Mouse (Mus musculus) MEL-GATA-1-ER (cell line): ENCODE measurements at regions not wholly inside any gene's neighbourhood (a gene's known extent, or its start where the extent isn't known, plus 50 kb on each side); places are given as distances from the start of the nearest gene placed in this dataset.
"Not testable (repeated sequence)": the region's sequence is repeated elsewhere in the genome, so short reads cannot be mapped to it uniquely, and the experiment has no call there.

ENCODE experiments used
- DNase-seq: peaks from one replicate; pipeline ENCODE4 v3.0.0-alpha.2; 2012; ENCODE audit warnings: low read depth; ENCODE audit errors: extremely low read depth

DNA sequence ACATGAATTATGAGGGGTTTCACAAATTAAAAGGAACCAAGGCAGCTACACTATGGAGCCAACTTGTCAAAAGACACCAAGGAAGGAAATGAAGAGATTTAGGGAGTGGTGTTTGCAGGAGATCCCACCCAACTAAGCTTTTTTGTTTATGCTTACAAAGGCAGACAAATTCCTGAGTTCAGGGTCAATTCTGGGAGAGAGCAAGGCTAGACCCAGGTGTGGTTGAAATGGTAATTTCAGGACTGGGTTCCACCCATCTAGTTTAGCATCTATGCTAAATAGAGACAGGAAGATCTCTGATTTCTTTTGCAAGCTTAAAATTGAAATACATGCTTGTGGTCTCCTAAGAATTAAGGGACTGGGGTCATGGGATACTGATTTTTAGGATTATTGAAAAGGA lies 286.0 kb upstream of the Pcdh17 start:
- no peak for DNase-seq

DNA sequence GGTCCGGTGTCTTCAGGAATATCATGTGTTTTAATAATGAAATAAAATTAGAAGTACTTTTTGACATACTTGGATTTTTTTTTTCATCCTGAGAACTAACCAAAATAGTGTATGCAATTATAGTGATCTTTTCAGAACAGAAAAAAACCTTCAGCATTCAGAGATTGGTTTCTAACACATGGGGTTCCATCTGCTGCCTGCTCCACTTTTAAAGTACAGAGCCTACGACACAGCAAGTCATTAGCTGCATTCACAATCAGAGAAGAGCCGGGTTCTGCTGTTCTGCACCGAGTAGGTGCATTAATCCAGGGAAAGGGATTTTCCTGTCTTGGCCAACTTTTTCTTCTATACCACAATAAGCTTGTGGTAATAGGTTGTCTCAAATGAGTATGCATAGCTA lies 267.9 kb upstream of the Pcdh17 start:
- no peak for DNase-seq

GRCm38 (mm10) chr14:84210949-84211348 lies 232.4 kb upstream of the Pcdh17 start:
- DNase-seq = no peak

DNA sequence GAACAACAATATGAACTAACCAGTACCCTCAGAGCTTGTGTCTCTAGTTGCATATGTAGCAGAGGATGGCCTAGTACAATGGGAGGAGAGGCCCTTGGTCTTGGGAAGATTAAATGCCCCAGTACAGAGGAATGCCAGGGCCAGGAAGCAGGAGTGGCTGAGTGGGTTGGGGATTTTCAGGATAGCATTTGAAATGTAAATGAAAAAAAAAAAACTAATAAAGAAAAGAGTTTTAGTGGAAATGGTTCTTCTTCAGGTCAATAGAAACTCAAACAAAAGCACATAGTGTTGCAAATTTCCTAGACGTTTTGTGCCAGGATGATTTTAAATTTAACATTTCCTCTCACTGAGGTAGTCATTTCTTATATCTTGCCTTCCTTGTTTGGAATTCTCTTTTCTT lies 220.4 kb upstream of the Pcdh17 start:
- no peak for DNase-seq

DNA sequence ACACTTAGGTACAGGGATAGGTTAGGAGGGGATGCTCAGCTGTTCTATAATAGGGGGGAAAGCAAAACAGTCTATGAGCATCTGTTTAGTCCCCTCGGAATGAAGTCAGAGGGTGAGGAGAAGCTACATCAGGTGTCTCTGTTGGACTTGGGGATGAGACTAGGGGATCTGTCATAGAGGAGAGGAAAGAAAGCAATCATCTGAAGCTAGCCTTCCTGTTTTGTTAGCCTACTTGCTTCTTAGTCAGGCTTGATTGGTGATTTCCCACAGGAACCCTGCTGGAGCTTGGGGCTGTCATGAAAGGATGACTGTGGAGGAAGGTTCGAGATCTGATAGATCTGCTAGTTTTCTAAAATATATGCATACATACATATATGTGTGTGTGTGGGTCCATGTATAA lies 219.4 kb upstream of the Pcdh17 start:
- DNase-seq = no peak

DNA sequence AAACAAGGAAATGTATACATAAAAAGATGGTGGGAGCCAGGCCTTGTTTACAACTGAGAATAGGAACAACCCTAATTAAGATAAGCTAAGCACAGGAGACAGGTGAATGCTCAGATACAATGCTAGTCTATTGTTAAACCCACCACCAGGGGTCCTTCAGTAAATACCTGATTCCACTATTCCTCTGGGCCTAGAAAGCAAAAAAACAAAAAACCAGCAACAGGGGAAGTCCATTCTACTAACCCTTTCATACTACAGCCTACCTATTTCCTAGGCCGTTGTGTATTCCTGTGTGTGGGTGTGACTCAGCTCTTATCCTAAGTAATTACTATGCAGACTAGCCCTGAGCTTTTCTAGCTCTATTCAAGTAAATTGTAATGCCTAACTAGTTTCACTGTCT lies 195.4 kb upstream of the Pcdh17 start:
- not testable (repeated sequence) for DNase-seq

DNA sequence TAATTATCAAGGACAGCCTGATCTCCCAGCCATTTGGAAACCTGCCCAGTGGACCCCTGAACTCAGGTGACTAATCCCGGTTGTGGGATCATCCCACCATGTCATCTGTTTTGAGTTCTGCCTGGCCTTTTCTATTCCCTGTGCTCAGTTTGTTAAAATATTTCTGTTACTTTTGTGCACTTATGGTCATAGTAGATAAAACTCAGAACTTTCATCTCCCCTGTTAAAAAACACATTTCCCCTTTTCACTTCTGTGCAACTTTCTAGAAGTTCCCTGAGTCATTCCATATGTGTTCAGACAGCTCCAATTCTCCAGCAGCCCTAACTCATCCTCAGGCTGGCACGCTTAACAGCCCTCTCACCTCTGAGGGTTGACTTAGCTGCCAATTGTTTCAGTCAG lies 190.8 kb upstream of the Pcdh17 start:
- peak; percentile 13 for DNase-seq

DNA sequence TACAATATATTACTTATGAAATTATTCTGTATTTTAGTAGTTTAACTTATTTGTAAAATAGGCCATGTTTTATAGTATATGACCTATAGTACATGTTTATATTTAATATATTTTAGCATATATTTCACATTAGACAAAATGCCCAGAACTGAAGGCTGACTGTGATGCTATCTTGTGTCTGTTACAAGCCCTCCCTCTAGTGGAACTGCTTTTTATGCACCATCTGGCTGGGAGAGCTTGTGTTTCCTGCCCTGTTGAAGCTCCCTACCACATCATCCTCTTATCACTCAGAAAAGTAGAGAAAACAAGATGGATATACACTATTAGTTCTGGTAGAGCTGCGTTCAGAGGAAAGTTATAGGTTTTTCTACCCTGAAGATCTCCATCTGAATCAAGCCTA lies 185.7 kb upstream of the Pcdh17 start:
- DNase-seq = no peak

GRCm38 (mm10) chr14:84258633-84259032 lies 184.7 kb upstream of the Pcdh17 start:
- no peak for DNase-seq

GRCm38 (mm10) chr14:84263936-84264335 lies 179.4 kb upstream of the Pcdh17 start:
- no peak for DNase-seq

- no peak for DNase-seq
Measured at GRCm38 (mm10) chr14:84266217-84266616, 177.1 kb upstream of the Pcdh17 start.

DNA sequence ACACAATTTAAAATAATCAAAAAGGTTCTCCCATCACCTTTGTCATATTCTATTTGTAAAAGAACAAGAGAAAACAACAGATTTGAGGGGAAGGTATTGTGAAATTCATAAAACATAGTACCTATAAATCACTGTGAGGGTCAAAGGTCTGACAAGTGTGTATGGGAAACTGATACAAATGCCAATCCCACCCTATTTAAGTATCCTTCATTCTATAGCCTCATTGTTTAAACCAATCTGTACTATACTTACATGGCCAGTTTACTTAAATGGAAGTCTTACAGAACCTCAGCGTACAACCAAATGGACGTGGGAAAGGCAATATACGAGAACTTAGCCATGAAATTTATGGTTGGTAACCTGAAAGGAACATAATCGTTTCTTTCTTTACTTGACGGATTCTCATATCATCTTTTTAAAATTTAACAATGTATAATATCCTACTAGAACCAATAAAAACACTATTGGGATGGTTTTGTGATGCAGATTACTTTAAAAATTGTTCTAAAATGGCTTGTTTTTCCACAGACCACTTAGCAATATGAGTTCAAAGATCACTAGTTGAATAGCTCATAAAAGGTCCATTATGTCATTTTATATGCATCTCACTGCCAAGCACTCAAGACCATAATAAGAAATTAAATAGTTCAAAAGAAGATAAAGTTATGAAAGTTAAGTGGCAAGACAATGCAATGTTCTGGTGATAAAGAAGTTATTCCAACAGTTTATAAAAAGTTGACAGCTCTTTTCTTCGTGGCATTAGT lies 159.7 kb upstream of the Pcdh17 start:
- DNase-seq = no peak

DNA sequence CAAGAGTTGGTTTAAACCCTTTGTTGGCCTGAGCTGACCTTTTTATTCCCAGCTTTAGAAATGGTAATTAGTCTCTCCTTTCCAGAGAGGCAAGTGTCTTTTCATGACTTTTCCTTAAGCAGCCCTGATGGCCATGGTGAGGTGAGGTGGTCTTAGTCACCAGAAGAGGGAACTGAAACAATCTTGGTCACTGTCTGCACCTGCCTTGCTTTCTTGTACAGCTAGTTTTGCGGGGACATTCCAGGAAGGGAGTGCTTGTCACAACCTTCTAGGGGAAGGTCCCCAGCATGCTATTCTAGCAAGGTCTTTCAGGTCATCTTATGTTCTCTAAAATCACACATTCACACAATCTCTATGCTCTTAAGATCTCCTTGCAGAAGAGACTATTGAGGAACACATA lies 122.6 kb upstream of the Pcdh17 start:
- DNase-seq = no peak

GRCm38 (mm10) chr14:84339604-84340003 lies 103.8 kb upstream of the Pcdh17 start:
- DNase-seq = no peak
